Mouse (Mus musculus): ENCODE data around the gene Capza1. TPM values are rescaled to one million over a fixed set of nuclear protein-coding genes. Genes with fewer than 3 reads are reported as not detected.

Gene Capza1
- total RNA-seq, 2 experiments from 2014 or later: 34.2 to 39.5 TPM

DNA sequence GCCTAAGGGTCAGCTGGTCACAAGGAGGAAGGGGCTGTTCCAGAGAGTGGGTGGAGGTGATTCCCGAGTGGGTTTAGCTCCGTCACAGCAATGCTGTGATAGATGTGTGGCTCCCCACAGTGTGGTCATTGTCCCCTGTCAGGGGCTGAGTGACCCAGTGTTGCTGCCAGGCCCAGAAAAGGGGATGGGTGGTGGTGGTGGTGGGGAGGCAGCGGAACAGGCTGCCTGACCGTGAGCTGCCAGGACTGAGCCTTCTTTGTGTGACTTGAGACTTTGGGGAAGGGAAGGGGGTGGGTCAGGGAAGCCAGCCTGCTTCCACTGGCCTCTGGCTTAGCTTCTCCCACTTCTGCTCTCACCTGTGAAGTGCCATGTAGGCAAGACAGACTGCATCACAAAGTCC, 73.3 kb downstream of the Capza1 start:
- TF ChIP-seq CTCF (conservative IDR thresholded peaks at IDR 0.05): no peak
- DNase-seq (ENCODE audit: low spot score in 2 of 2): peak in 1 of 2 experiments; percentile 8
- Histone ChIP-seq H3K4me3 (peak overlapping the region; percentile 18; the same call in 1 of the 2 replicates), H3K27ac (peak overlapping the region; percentile 46)

DNA sequence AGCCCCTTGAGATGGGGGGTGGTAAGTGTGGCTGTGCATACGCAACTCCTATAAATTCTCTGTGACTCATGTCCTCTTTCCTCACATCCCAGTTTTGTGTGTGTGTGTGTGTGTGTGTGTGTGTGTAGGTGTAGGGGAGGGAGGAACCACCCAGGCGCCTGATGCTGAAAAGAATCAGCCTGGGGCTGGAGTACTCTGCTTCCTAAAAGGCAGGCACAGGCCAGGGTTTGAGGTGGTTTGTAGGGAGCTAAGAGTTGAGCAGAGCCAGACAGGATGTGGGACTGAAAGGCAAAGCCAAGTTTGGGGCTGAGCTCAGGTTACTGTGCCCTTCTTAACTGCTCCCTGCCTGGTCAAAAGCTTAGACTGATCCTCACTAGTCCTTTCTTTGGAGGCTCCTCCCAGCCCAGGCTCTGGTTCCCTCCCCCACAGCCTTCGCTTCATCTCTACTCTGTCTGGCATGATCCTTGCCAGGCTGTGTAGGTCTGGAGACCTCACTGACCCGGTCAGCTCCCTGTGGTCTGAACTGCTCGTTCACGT, 73.8 kb downstream of the Capza1 start:
- DNase-seq (ENCODE audit: low spot score in 2 of 2): peak; percentile 47 to 61
- TF ChIP-seq CTCF (conservative IDR thresholded peaks at IDR 0.05): no peak
- Histone ChIP-seq H3K4me3 (peak overlapping the region; percentile 18; the same call in 1 of the 2 replicates), H3K27ac (peak overlapping the region; percentile 79)

DNA sequence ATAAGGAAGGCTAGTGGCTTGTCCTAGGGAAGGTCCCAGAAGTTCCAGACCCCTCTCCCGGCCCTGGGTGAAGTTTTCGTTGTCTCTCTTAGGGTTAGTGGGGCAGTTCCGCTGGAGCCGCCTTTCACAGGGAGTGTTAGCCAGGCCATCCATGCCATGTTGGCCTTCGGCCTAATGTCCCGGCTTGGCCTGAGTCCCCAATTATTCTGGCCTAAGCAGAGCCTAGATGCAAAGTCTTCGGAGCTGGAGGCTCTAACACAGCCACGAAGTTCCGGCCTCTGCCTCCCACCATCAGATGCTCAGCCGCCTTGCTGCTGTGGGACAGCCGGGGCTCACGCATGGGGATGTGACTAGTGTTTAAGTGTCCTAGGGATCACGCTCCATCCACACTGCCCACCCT, 74.5 kb downstream of the Capza1 start:
- Histone ChIP-seq H3K4me3 (peak overlapping the region; percentile 61), H3K27ac (peak overlapping the region; percentile 79; the same call in 1 of the 2 replicates)
- no peak for DNase-seq (ENCODE audit: low spot score in 2 of 2)
- no peak for TF ChIP-seq CTCF (conservative IDR thresholded peaks at IDR 0.05)

DNA sequence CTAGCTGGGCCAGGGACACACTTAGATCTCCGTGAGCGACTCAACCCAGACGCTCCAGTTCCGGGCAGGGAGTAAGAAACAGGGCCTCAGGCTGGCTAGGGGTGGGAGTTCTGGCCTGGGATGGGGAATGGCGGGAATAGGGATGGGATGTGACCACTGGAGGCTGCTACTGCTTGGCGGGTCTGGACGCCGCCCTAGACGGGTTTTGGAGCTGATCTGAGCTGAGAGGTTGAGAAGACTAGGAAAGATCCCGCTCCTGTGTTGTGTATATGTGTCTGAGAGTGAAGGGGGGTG, 75.0 kb downstream of the Capza1 start:
- no peak for DNase-seq (ENCODE audit: low spot score in 2 of 2)

DNA sequence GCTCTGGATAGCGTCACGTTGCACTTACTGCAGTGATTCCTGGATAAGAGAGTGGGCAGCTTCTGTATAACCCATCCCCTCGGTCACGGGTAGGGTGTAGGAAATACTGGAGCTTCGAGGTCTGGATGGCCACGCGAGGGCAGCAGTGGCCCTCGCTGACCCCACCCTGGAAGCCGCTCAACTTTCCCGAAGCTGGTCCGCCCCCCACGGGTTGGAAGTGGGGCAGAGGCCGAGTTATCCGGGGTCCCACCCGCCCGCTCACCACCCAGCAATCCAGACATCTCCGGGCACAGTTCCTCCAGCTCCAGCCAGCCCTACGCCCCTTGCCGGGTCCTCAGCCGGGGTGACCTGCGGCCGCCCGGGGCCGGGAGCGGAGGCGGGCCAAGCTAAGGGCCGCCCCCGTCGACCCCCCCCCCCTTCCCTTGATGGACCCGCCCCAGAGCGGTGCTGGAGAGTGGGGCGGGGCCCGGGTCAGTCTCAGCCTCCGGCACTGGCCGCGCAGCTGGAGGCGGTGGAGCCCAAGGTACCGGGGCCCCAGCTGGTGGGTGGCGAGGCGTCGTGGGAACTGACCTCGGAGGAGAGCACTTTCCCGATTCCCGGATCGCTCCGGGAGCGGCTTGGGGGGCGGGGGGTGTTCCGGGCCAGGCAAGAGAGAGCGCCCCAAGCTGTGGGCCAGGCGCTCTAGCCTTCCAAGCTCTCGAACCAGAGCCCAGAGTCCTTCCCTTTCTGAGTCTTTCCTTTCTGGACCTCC, 75.6 kb downstream of the Capza1 start:
- peak; percentile 46 to 52 for DNase-seq (ENCODE audit: low spot score in 2 of 2)
- peak overlapping the region; percentile 79 for H3K27ac ChIP-seq
- peak; percentile 79 for TF ChIP-seq CTCF (conservative IDR thresholded peaks at IDR 0.05)

More for the DNA sequence above, 75.0 kb downstream of the Capza1 start:
- Histone ChIP-seq H3K27ac (peak overlapping the region; percentile 79), H3K4me3 (peak overlapping the region; percentile 61)
- no peak for TF ChIP-seq CTCF (conservative IDR thresholded peaks at IDR 0.05)

DNA sequence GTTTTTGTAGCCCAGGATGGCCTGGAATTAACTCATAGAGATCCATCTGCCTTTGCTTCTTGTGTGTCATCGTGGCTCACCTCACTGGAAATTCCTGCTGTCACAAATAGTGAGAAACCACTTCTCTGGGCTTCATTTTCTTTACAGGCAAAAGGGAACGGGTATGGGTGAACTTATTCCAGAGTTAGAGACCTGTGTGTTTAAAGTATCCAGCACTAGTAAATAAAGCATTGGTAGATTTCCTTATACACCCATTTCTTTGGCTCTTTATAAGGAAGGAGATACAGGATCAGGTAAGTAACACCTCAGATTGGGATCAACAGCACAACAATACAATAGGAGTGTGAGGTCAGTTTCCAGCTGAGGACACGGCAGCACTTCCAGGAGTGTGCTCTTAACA, 76.2 kb downstream of the Capza1 start, which contains the start of gene Rhoc:
Gene Rhoc, plus strand, starts transcription at position 301 of the 400 bp plus-strand sequence.
- Histone ChIP-seq H3K27ac (peak within 1 kb of the TSS; percentile 79), H3K4me3 (peak within 1 kb of the TSS; percentile 61)
- no peak for DNase-seq (ENCODE audit: low spot score in 2 of 2)
- TF ChIP-seq CTCF (conservative IDR thresholded peaks at IDR 0.05): no peak

More for the DNA sequence above, 75.6 kb downstream of the Capza1 start:
- H3K4me3 ChIP-seq: peak overlapping the region; percentile 61

DNA sequence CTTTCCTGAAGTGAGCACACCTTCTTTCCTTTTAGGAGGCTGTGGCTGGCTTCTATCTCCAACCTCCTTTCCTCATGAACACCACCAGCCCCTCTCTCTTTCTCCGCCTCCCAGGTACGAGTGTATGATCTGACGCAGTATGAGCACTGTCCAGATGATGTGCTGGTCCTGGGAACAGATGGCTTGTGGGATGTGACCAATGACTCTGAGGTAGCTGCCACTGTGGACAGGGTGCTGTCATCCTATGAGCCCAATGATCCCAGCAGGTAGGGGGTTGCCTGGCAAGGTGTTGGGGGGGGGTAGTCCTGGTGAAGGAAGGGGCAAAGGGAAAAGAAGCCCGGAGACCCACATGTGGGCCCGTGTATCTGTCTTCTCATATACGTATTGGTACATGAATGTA, 79.0 kb downstream of the Capza1 start:
- TF ChIP-seq CTCF (conservative IDR thresholded peaks at IDR 0.05): no peak

DNA sequence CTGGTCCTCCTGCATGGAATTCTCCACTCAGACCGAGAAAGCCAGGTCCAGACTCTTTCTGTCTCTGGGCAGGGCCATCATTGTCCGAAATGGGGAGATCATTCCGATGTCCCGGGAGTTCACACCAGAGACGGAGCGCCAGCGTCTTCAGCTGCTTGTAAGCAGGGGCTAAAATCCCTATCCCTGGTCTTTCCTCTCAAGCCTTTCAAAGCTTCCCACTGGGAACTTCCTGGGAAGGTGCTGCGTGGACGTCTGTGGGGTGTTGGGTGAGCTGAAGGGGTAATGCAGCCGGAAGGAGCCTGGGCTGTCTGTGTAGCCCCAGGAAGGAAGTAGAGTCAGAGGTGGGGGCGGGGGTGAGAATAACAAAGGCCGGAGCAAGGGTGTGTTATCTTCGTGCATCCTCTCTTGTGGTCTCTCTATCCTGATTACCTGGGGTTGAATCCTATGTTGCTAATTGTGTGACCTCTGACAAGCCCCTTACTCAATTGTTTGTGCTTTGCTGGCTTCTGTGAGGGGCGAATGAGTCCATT, 80.3 kb downstream of the Capza1 start:
- TF ChIP-seq CTCF (conservative IDR thresholded peaks at IDR 0.05): no peak
- DNase-seq (ENCODE audit: low spot score in 2 of 2): no peak

More for the DNA sequence above, 79.0 kb downstream of the Capza1 start:
- no peak overlapping the region for H3K27ac ChIP-seq
- DNase-seq (ENCODE audit: low spot score in 2 of 2): no peak
- no peak overlapping the region for H3K4me3 ChIP-seq

DNA sequence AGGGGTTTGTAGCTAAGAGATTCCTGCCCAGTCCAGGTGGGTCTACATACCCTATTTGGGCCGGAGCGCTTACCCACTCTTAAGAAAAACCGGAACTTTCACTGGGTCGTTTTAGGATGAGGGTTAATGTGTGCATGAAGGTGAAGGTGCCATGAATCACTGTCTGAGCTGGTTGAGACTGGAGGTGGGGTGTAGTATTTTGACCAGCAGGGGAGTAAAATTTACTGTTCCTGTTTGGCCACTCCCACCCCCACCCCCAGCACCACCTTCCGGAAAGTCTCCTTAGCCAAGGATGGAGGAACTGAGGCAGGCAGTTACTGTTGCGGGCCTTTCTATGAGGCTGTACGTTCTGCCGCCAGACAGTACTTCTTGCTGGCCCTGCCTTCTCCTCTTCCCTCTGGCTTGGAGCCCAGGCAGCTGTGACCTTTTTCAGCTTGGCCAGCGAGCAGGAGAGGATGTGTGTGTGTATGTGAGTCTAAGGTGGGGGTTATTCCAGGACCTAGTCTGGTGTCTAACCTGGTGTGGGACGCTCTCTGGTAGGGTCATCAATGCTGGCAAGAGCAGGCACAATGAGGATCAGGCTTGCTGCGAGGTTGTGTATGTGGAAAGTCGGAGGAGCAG, 82.1 kb downstream of the Capza1 start:
- Histone ChIP-seq H3K4me3 (peak overlapping the region; percentile 49; the same call in 1 of the 2 replicates), H3K27ac (no peak overlapping the region)
- DNase-seq (ENCODE audit: low spot score in 2 of 2): no peak
- no peak for TF ChIP-seq CTCF (conservative IDR thresholded peaks at IDR 0.05)

More for the DNA sequence above, 80.3 kb downstream of the Capza1 start:
- H3K27ac ChIP-seq: no peak overlapping the region
- H3K4me3 ChIP-seq: no peak overlapping the region

DNA sequence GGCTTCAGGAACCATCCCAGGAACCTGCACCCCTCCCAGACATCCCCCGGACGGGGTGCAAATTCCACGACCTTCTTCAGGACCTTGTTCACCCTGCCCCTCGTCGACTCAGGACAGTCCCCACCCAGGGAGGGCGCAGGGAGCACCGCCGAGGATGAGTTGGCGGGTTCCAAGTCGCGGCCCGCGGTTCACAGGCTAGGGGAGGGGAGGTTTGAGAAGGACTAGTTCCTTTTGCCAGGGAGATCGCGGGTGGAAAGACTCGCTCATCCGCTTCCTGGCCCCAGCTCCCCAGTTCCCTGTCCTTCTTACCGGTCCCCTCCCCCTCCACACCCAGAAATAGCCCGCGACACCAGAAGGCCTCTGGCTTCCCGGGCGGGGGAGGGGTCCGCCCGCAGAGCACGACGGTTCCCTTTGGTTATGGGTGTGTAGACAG, 82.8 kb downstream of the Capza1 start, which contains the start of gene Fam19a3:
Gene Fam19a3, minus strand, starts transcription at position 370 of the 433 bp plus-strand sequence.
- H3K27ac ChIP-seq: no peak within 1 kb of the TSS
- peak within 1 kb of the TSS; percentile 49 for H3K4me3 ChIP-seq
- TF ChIP-seq CTCF (conservative IDR thresholded peaks at IDR 0.05): no peak

DNA sequence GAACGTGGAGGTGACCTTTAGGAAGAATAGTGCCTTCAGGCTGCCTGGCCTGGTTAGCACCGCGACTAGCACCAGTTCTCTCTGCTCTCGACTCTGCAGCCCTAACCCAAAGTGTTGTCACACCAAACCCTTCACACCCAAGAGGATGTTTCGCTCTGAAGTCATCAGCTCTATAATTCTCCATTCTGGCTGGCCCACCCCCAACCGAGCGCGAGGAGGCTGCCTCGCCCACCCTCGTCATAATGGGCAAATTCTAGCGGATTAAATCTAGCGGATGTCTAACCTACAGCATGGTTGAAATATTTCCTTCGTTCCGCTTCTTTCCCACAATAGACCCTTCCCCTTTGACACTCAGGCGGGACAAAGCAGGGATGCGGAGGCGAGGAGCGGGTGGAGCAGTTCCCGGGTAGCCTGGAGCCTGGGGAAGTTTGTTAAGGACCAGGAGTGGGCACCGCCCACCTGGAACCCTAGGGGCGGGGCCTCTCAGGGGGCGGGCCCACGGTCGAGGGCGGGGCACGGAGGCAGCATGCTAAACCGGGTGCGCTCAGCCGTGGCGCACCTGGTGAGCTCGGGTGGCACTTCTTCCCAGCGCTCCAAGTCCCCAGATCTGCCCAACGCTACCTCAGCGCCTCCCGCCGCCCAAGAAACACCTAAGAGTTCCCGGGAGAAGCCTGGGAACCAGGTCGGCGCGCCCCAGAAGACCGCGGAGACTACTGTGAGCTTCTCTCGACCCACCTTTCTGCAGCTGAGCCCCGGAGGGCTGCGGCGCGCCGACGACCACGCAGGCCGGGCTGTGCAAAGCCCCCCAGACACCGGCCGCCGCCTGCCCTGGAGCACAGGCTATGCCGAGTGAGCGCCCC, 83.5 kb downstream of the Capza1 start, which contains the start of gene Ppm1j:
Gene Ppm1j, plus strand, starts transcription at position 496 of the 860 bp plus-strand sequence.
- no peak within 1 kb of the TSS for H3K27ac ChIP-seq
- DNase-seq (ENCODE audit: low spot score in 2 of 2): no peak
- no peak for TF ChIP-seq CTCF (conservative IDR thresholded peaks at IDR 0.05)

More for the DNA sequence above, 82.8 kb downstream of the Capza1 start, which contains the start of gene Fam19a3:
- DNase-seq (ENCODE audit: low spot score in 2 of 2): no peak

DNA sequence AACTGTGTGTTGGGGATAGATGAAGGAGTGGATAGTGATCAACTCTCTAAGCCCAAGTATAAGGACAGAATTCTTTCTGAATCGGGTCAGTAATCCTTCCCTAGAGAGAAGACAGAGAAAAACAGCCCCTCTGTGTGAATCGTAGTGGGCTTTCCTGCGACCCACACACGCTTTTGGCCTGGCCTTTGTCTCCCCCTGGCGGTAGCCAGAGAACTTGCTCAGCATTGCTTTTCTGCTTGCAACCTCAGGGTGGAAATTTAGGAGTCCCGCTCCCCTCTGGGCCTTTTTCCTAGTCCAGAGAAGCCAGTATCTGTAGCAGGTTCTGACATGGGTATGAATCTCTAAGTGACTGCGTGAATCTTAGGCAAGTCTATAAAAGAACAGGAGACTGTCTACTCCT, 84.4 kb downstream of the Capza1 start:
- Histone ChIP-seq H3K4me3 (no peak overlapping the region), H3K27ac (no peak overlapping the region)
- peak; percentile 99; the same call in 1 of the 2 replicates for TF ChIP-seq CTCF (conservative IDR thresholded peaks at IDR 0.05)
- peak; percentile 52 to 72 for DNase-seq (ENCODE audit: low spot score in 2 of 2)

More for the DNA sequence above, 83.5 kb downstream of the Capza1 start, which contains the start of gene Ppm1j:
- H3K4me3 ChIP-seq: peak within 1 kb of the TSS; percentile 49
